Mouse (Mus musculus) liver, postnatal 0 days (tissue): ENCODE results near the gene Cic.
A peak's percentile ranks its signal among the peaks of the same experiment; 100 is the strongest.

Source experiments
- CTCF ChIP-seq: sonication (generic); IDR thresholded peaks from 2 replicates; pipeline ENCODE4 v1.5.1; 2016; ENCODE audit warnings: antibody characterized with exemption, low read depth
- EP300 ChIP-seq: IDR thresholded peaks from 2 replicates; pipeline ENCODE4 v1.6.1; 2016; ENCODE audit warnings: antibody characterized with exemption, low read depth, mild to moderate bottlenecking

DNA sequence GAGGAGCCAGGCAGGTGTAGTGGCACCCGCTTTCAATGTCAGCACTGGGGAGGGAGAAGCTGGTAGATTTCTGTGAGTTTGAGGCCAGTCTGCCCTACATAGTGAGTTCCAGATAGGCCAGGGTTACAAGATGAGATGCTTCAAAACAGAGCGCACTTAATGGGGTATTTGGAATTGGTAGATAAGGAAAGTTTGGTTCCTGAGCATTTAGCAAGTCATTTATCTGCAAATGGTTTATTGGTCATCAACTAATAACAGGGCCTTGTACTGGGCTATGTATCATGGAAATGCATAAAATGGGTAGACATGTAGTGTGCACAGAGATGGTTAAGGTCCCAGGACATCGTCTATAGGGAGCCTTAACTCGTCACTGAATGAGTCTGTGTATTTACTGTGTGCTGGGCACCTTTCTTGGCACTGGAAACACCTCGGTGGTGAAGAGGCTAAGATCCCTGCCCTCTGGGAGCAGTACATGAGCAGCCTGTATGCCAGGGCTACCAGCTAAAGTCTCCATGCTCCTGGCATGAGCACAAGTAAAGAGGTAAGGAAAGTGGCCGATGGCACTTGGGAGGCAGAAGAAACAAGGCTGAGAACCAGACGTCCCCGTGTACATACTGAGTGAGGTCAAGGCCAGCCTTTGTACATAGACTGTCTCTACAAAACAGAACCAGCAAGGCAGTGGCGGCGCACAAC lies 45.1 kb upstream of the Cic start:
- TF ChIP-seq CTCF (no peak), EP300 (peak; percentile 73)
